Mouse (Mus musculus): ENCODE measurements around the gene S100a2.
A peak's percentile ranks its signal among the peaks of the same experiment; 100 is the strongest.

Gene S100a2

DNA sequence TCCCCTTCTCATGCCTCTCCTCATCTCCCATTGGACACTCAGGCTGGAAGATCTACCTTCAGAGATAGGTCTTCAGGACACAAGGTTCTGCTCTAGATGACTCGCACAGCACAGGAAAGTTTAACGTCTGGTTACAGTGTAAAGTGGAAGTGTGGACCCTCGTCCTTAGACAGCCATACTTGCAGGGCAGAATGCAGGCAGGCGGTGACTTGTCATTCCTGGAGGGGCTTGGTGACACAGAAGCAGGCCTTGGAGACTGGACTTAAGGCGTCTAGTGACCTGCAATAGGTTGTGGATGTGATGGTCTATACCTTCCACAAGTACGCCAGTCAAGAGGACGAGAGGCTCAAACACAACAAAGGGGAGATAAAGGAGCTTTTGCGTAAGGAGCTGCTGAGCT is at the start of gene S100a2:
S100a2 (plus strand) TSS at position 301 of the 400 bp plus-strand sequence.
- DNase-seq: no peak

DNA sequence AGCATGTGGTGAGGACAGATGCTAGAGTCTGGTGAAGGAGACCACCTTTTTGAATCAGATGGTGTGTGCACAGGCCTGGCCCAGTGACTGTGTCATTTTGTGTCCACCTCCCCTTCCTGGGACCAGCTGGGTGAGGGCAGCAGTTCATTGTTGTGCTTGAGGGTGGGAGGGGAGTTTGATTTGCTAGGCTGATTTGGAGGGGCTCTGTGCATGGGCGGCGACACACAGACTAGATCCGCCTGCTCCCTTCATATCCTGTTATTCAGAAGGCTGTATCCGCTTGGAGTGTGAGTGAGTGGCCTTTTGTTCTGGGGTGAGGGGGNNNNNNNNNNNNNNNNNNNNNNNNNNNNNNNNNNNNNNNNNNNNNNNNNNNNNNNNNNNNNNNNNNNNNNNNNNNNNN is 49.1 kb upstream of the S100a2 start:
- peak in 1 of 2 experiments; percentile 27 for DNase-seq

DNA sequence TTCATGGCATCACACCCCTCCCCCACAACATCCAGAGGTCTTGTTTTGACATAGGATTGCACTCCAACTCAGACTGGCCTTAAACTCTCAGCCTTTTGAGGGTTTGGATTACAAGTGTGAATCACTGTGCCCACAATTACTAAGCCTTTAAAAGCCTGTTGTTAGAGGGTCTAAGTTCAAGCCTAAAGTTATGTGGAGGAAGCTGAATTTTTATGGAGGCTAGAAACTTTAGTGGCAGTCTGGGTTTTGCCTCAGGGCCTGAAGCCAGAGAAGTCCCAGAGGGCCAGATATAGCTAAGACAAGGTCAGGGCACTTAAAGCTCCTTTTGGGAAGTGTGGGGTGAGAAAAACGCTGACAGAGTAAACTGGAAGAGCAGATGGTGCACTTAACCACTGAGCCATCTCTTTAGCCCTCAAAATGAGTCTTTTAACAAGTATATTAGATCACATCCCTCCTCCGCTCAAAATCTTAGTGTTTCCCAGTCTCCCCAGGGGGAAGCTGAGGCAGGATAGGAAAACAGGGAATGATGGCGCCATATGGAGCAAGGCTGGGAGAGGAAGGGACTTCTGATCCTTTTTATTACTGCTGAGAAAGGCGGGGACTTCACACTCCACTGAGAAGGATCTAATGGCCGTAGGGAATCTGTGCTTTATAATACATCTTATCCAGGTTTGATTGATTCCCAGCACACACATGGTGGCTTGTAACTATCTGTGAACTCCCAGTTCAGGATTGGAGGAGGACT is 40.2 kb upstream of the S100a2 start:
- DNase-seq: no peak

DNA sequence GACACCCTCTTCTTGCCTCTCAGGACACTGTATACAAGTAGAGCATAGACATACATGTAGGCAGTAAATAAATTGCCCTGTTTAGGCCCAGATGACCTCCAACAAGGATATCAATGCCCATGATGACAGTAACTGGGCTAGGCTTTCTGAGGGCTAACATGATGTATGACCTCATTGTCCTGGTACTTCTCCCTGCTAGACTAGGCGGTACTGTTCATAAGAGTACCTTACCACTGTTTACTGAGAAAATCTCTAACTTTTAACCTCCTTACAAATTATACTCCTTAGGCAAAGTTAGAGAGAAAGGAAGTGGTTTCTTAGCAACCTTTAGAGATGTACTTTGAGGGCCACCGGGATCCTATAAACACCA is 39.6 kb upstream of the S100a2 start:
- no peak for DNase-seq

DNA sequence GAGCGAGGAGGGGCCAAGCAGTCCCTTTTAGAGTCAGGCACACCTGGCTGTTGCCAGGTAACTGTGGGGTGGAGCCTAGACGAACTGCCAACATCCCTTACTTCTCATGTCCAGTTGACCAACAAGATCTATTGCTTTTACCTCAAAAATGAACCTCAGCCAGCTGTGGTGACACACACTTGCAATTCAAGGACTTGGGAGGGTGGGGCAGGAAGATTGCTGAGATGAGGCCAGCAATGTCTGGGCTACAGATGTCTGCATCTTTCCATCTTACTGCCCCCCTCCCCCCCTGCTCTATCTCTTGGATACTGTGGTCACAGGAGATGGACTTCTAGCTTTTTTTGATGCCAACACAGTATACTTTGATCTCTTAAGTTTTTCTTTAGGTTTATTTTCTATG is 37.8 kb upstream of the S100a2 start:
- no peak for DNase-seq

DNA sequence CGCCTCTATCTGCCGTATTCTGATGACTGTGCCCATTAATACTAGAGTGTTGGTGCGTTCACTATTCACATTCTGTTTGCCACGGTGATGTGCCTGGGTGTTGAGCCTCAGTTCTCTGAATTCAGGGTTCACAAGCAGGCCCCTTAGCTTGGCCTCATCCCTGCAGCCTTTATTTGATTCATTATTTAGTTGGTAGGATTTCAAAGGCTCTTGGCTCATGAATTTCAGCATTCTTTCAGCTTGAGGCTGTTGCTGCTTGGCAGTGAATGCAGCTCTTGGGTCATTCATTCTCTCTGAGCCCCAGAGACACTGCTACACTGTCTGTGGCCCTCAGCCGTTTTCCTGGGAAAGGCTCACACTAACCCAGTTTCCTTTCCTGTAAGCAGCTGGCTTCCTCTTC is 34.1 kb upstream of the S100a2 start:
- peak in 1 of 2 experiments; percentile 18 for DNase-seq

DNA sequence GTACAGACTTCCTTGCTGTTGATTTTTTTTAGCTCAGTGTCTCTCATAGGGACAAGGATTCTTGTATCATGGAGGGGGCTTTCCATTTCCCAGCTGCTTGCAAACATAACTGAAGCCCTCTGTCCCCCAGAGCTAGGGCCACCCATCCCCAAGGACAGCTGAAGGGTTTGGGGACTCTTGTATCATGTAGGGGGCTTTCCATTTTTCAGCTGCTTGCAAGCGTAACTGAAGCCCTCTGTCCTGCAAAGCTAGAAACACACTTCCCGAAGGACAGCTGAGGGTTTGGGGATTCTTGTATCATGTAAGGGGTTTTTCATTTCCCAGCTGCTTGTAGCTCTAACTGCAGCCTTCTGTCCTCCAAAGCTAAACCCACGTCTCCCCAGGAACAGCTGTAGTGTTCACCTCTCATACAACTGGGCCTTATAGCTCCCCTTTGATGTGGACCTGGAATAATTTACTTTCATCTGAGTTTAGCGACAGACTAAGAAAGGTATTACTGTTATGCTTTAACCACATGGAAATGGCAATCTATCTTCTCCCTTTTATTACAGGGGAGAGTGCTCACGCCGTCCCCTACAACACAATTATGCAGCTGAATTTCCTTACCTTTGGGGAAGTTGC is 29.9 kb upstream of the S100a2 start, which contains the start of gene S100a3:
S100a3 (plus strand) TSS at position 571 of the 621 bp plus-strand sequence.
- no peak for DNase-seq

DNA sequence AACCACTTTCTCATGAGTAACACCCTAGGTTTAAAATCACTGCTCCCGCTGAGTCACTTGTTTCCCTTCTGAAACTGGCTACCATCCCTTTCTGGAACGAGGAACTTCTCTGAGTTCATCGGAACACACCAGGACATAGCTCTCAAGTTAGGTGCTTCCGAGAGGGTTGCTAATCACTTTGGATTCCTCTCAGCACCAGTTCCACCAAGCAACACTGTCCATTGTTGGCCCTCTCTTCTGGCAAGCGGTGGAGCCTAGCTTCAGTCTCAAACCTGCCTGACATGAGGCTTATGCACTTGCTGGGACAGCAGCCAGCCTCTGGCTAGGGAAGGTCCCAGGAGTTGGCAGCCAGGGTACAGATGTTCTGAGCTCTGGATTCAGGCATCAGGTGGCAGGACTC is 15.4 kb upstream of the S100a2 start:
- DNase-seq: no peak

DNA sequence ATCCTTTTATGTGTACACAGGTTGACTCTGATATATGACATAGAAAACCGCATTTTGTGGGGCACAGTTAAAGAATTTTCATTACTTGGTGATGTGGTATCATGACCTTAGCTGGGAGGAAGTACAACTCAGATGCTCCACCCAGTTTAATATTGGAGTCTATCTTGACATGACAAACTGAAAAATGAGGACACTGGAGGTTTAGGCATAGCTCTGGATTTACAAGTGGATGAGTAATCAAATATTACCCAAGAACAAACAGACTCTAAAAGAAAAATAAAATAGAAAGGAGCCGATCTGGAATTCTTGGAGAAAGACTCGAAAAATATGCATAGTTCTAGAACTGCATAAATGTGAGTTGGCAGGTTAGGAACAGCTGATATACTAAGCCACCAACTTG is 14.7 kb upstream of the S100a2 start:
- no peak for DNase-seq

DNA sequence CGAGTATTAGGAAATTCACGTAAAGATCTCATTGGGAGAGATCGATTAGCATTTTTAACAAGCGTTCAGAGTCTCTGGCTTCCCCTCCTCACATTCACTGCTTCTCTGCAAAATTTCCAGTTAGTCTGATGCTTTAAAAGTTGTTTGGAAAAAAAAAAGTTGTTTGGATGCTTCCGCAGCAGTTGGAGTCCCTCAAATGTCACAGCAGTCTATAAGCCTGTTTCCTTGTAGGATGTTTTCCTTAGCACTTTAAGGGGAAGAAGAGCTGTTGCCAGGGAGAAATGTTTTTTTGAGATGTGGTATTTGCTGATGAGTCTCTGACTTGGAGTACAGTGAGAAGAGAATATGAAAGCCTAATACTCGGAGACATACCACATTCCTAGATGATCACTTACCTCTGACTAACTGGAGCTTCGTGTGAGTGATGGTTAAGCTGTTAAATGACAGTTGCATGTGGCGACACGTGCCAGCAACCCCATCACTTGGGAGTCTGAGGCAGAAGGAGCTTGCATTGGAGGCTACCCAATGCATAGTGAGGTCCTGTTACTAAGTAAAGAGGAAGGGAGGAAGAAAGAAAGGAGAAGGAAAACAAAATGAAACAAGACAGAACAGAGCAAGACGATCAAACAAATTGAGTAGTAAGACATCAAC is 13.6 kb upstream of the S100a2 start:
- no peak for DNase-seq

DNA sequence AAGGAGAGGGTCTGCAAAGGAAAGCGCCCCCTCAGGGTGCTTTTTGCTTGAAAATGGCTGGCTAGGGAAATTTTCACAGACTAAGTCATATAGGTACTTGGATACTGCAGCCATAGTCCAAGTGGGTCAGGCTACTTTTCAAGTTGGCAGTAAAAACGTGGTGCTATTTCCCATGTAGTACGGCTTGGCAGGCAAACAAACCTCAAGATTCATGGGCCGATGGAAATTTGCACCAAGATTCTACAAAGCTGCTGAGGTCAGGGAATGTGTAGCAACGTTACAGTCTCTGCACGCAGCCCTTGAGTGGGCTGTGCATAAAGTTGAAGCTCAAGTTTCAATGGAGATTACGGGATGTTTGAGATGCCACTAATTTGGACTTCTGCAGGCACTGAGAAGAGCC is 10.6 kb upstream of the S100a2 start:
- DNase-seq: no peak

DNA sequence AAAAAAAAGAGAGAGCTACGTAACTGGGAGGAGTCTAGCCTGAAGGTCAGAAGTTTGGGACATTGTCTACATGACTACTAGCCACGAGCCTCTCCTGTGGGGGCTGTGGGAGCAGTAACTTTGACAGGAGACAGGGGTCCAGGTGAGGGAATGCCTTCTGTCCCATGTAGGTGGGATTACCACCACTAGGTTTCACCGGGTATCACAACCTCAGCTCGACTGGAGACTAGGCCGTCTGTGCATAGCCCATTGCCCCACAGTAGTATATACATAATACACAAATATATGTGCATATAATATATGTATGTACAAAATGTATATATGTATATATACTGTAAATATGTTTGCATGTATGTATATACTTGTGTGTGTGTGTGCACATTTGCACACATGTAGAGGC is 8.9 kb upstream of the S100a2 start:
- DNase-seq: no peak

DNA sequence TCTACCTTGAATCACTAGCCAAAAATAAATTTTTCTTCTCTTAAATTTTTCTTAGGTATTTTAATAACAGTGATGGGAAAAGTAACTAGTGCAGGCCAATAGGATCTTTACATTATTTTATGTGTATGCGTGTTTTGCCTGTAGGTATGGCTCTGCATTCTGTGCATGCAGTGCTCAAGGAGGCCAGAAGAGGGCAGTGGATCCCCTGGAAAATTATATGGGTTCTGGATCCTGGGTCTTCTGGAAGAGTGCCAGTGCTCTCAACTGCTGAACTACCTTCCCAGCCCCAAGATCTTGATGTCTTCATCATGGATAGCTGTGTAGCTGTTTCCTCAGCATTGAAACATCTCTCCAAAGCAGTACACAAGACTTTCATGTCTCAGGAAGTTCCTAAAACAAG is 7.9 kb upstream of the S100a2 start:
- no peak for DNase-seq

DNA sequence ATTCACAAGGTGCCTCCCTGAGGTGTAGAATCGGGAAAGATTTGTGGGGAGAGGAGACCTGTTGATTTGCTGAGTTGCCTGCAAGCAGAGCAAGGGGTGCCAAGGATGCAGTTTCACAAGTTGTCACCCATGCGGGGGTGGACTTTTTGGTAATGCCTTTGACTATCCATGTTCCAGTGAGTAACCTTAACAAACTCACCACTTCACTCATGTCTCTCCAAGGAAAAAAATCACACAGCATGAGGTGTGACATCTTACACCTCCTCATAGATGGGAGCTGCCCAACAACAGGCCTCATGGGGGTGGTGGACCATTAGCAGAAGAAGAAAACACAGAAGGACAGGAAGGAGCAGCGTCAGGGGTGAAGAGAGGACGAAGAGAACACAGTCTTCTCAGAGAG is 7.5 kb upstream of the S100a2 start:
- DNase-seq: no peak

DNA sequence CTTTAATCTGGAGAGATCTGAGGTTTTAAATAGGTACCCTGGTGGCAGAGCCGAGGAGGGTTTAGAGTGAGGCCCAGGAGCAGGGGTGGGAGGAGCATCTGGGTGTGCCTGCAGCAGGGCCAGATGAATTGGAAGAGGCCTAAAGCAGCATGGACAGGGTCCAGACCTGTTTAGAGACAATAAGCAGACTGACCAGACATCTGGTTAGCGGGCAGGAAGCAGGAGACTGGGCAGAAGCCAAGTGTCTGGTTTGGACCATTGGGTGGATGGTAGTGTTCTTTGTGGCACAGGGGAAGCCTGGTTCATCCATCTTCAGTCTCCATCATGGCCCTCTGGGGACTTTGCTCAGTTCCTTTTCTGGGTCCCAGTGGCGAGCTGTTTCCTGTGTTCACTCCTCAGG is 6.2 kb upstream of the S100a2 start:
- no peak for DNase-seq

DNA sequence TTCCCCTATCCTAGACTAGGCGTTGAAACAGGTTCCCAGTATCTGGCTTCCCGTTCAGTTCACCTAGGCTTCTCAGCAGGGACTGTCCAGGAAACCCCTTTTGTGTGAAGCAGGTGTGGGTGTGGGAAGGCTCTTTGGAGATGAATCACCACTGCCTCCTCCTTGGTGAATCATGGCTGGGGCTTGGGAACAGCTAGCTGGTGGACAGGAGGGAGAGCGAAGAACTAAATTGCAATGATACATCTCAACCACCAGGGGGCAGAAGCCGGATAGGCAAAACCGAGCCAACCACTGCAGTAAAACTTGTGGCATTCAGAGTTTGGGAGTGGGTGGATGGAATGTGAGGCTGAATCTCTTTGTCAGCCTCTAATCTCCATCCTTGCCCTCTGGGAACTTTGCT is 4.5 kb upstream of the S100a2 start:
- DNase-seq: peak; percentile 32 to 41

DNA sequence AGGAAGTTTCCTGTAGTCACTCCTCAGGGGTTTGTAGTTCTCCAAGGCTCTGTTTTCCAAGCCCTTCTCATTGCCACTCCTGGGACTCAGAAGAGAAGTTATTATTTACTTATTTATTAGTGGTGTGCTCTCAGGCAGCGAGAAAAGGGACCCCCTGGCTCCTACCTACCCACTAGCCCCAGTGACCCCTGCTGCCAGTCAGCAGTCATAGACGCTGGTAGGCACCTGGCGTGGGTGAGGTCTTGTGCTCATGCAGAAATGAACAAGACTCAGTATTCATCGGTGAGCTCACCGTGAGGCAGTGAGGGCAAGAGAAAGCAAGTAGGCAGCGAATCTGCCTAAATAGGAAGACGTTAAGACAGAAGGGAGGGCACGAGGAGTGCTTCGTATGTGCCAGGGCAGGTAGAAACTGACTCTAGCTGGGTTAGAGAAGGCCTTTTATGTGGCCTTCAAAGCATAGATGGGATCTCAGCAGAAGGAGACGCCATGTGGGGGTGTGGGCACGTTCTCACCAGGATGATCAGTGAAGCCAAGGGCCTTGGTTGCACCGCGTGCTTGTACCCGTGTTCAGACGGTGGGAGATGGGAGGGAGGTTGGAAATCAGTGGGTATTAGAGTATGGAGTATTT is 3.9 kb upstream of the S100a2 start:
- no peak for DNase-seq

DNA sequence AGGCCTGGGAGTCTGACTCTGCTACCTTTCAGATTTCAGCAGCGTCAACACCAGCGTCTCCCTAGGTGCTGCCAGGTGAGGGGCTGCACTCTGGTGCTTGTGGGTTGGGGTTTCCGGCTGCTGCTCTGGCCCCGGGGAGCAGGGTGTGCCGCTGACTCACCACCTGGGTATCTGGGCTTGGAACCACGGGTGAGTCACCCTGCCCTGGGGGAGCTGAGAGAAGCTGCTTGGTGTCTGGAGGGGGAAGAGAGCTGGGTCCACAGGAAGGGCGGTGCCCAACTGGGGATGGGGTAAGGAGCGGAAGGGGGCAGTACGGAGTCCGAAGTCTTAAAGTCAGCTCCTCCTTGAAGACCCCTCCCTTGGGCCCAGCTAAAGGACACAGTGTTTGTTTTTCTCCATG is 3.1 kb upstream of the S100a2 start:
- DNase-seq: no peak

DNA sequence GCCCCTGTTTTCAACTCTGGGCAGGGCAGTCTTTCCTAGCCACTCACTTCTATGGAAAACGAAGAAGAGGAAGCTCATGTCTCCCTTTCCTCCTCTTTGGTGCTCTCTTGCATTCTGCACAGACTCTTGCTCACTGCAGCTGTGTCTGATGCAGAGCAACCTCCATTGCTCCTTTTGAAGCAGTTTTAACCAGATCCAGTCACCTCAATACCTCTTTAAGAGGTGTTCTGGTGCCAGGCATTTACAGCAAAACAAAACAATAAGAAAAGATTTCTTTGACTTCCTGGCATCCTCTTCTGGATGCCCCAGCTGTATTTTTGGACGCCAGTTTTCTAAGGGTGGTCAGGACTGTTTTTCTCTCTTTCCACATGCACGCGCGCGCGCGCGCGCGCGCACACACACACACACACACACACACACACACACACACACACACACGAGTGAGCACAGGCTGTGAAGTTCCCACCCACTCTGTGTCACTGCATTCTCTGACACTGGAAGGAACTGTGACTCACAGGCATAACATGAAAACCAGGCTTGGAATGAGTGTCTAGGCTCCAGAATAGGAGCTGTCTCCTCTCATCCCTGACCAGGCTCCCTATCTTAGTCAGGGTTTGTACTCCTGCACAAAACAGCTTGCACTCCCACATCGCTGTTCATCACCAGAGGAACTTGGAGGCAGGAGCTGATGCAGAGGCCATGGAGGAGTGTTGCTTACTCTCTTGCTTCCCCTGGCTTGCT is 2.5 kb upstream of the S100a2 start:
- DNase-seq: no peak

DNA sequence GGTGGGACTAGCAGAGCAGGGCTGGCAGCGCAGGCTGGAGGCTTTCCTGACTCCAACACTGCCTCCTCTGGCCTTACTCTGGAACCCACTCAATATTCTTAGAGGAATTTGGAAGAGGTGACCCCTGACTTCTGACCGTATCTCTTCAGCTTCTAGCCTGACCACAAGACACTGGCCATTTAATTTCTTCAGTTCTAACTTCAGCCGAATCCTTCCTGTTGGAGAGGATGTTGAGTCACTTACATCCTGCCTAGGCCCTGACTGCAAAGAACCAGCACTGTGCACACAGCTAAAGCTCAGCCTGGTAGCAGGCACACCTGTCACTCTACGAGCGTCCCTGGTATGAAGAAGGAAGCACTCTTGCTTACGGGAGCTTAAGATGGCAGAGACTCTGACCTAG is 657 bp upstream of the S100a2 start:
- DNase-seq: no peak

DNA sequence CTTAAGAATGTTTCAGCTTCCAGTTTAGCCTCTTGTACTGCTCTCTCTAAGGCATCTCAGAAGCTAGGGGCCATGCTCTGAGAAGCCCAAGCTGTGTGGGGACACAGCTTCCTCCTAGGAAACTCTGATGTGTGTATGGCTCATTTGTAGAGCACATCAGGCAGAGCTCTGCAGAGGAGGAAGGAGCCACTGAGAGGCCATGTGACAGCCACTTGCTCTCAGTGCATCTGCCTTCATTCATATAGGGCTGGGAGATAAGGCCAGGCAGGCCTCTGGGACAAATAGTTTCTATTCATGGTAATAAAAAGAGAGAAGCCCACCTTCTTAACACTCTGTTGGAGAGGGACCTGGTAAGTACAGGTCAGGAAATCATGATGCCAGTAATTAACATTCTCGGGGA is 4.4 kb downstream of the S100a2 start:
- no peak for DNase-seq

DNA sequence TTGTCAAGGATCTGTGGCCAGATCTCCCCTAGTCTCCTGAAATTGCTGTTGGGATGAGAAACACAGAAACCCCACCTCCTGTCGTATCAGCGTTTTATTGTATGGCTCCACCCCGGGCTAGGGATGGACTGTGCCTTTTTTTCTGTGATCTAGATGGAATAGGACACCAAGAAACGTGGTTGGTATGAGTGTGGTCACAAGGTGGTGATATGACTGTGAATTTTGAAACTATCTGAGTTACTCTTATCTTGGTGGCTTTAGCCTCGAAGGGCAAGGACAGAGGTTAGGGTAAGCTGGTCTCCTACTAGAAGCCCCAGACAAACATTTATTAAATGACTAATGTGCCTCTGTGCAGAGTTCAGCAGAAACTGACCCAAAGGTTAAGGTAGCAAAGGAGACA is 5.5 kb downstream of the S100a2 start:
- DNase-seq: no peak

DNA sequence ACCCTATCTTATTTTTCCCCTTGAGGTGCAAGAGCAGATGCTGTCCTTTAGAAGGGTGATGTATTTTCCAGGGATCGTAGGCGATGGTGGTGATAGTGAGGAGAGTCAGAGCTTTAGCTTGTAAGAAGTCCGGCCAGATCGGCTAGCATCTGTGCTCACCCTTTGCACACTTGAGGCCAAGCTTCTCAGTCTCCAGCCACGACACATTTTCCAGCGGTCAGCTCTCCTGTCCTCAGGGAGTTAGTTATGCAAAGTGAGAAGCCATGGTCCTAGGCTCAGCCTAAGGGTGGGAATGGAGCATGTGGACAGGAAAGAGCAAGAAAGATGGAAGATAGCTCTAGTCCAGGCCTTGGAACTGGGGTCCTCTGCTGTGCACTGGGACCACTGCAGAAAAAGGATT is 6.8 kb downstream of the S100a2 start:
- no peak for DNase-seq
